Mouse (Mus musculus) cortical plate, adult 2 months (tissue): ENCODE results near the gene Rfk.

ENCODE experiments used
- CTCF ChIP-seq: fragments of 200-500 bp; IDR thresholded peaks from 2 replicates; pipeline ENCODE4 v1.5.1; 2011; ENCODE audit warnings: mild to moderate bottlenecking, control low read depth, low read length; ENCODE audit not compliant: insufficient read depth; ENCODE audit errors: extremely low read depth
- POLR2A ChIP-seq: fragments of 200-500 bp; IDR thresholded peaks from 2 replicates; pipeline ENCODE4 v1.6.1; 2011; ENCODE audit warnings: mild to moderate bottlenecking, low read length, control low read depth; ENCODE audit not compliant: insufficient read depth; ENCODE audit errors: extremely low read depth

GRCm38 (mm10) chr19:17355361-17355760 lies 38.5 kb upstream of the Rfk start:
- no peak for TF ChIP-seq CTCF
- no peak for TF ChIP-seq POLR2A
